Mouse (Mus musculus): ENCODE results near the gene Fam13a.

DNA sequence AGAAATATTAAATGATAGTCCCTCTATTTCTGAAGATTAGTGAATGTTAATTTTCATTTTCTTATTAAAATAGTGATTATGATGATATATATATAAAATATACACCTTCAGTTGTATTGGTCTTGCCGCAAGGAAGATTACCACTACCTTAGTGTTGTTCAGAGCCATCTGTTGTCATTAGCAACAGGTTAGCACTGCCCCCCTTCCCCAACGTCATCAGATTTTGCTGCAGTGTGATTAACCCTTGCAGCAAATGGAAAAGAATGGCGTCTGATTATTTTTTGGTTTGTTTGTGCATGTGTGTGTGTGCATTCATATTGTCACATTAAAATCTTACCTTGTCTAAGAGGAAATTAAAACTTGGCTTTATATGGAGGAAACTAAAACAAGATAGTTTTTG is 119.8 kb downstream of the Fam13a start:
- no peak for TF ChIP-seq CTCF (IDR thresholded peaks at IDR 0.05; ENCODE audit: control insufficient read depth, insufficient read depth, low read length)
- TF ChIP-seq POLR2A (IDR thresholded peaks at IDR 0.05; ENCODE audit: borderline replicate concordance, control insufficient read depth, low read depth, low read length): no peak

Measured in bone marrow, adult 2 months (tissue).